Mouse (Mus musculus): ENCODE measurements around the gene Tex45.

Gene Tex45

GRCm38 (mm10) chr8:3536053-3536841 lies 65.6 kb downstream of the Tex45 start:
- peak; percentile 35 for DNase-seq (ENCODE audit: low read depth)

Measured in 416B (cell line).